Mouse (Mus musculus) MEL (cell line): ENCODE data around the gene Tmem37. TPM values are rescaled to one million over a fixed set of nuclear protein-coding genes. Genes with fewer than 3 reads are reported as not detected.

Experiments
- DNase-seq: peaks from one replicate; pipeline ENCODE4 v3.0.0; 2011; ENCODE audit warnings: low read depth, low spot score
- H3K27ac ChIP-seq: 2 replicates; pipeline ENCODE4 v1.5.1; 2012; ENCODE audit warnings: low read depth, mild to moderate bottlenecking, control low read depth, low read length, moderate library complexity; ENCODE audit not compliant: control insufficient read depth
- H3K27me3 ChIP-seq, 2 experiments: fragments of 150-350 bp in 1 of 2; sonication (generic) in 1 of 2; 2 replicates each; pipeline ENCODE4 v1.6.1; 2012; ENCODE audit warnings: low read length in 2 of 2, mild to moderate bottlenecking in 2 of 2, improper control_type of control experiment in 1 of 2, moderate library complexity in 1 of 2; ENCODE audit not compliant: insufficient read depth in 2 of 2, control insufficient read depth in 1 of 2
- H3K36me3 ChIP-seq, 2 experiments: 2 replicates each; pipeline ENCODE4 v1.6.1; 2012 to 2014; ENCODE audit warnings: low read length in 2 of 2, improper control_type of control experiment in 1 of 2, inconsistent platforms in 1 of 2, mild to moderate bottlenecking in 1 of 2; ENCODE audit not compliant: insufficient read depth in 2 of 2, control insufficient read depth in 1 of 2
- H3K4me1 ChIP-seq, 2 experiments: fragments of 150-350 bp in 1 of 2; sonication (generic) in 1 of 2; 2 replicates each; pipeline ENCODE4 v1.6.1; 2012; ENCODE audit warnings: low read length in 2 of 2, improper control_type of control experiment in 1 of 2, mild to moderate bottlenecking in 1 of 2; ENCODE audit not compliant: insufficient read depth in 2 of 2, control insufficient read depth in 1 of 2
- H3K4me3 ChIP-seq, 2 experiments: fragments of 150-350 bp in 1 of 2; sonication (generic) in 1 of 2; 2 replicates each; pipeline ENCODE4 v1.5.1; 2012; ENCODE audit warnings: low read depth in 2 of 2, low read length in 2 of 2, mild to moderate bottlenecking in 2 of 2, moderate library complexity in 2 of 2, control low read depth in 1 of 2, improper control_type of control experiment in 1 of 2; ENCODE audit not compliant: control insufficient read depth in 1 of 2, insufficient read depth in 1 of 2
- H3K79me2 ChIP-seq: 2 replicates; pipeline ENCODE4 v1.6.1; 2012; ENCODE audit warnings: mild to moderate bottlenecking, low read length, moderate library complexity; ENCODE audit not compliant: control insufficient read depth, poor library complexity, insufficient read depth
- H3K9ac ChIP-seq: 2 replicates; pipeline ENCODE4 v1.6.1; 2012; ENCODE audit warnings: low read depth, mild to moderate bottlenecking, control low read depth, low read length, moderate library complexity; ENCODE audit not compliant: control insufficient read depth, poor library complexity, severe bottlenecking
- H3K9me3 ChIP-seq: fragments of 150-350 bp; sonication (generic); replicated peaks from 2 replicates; pipeline ENCODE4 v1.6.1; 2012; ENCODE audit warnings: mild to moderate bottlenecking, low read length, improper control_type of control experiment, moderate library complexity; ENCODE audit not compliant: insufficient read depth
- CHD1 ChIP-seq: IDR thresholded peaks from 2 replicates; pipeline ENCODE4 v1.6.1; 2012; ENCODE audit warnings: low read depth, mild to moderate bottlenecking, inconsistent platforms, low read length, improper control_type of control experiment
- CTCF ChIP-seq, 3 experiments: IDR thresholded peaks in 2 of 3; conservative IDR thresholded peaks in 1 of 3; 2 replicates each; pipeline ENCODE4 v1.5.1; 2011 to 2012; ENCODE audit warnings: low read length in 3 of 3, low read depth in 2 of 3, mild to moderate bottlenecking in 2 of 3, improper control_type of control experiment in 1 of 3, inconsistent platforms in 1 of 3, mixed read lengths in 1 of 3, moderate library complexity in 1 of 3; ENCODE audit not compliant: control insufficient read depth in 1 of 3, insufficient read depth in 1 of 3, poor library complexity in 1 of 3, severe bottlenecking in 1 of 3
- EP300 ChIP-seq, 2 experiments: IDR thresholded peaks; 2 replicates each; pipeline ENCODE4 v1.6.1; 2011; ENCODE audit warnings: improper control_type of control experiment in 2 of 2, low read length in 2 of 2, low read depth in 1 of 2, mild to moderate bottlenecking in 1 of 2
- ETS1 ChIP-seq: IDR thresholded peaks from 2 replicates; pipeline ENCODE4 v1.6.1; 2012; ENCODE audit warnings: low read depth, mild to moderate bottlenecking, inconsistent platforms, low read length, improper control_type of control experiment, moderate library complexity
- GATA1 ChIP-seq: IDR thresholded peaks from 2 replicates; pipeline ENCODE4 v1.6.1; 2011; ENCODE audit warnings: low read depth, low read length, improper control_type of control experiment
- HCFC1 ChIP-seq: IDR thresholded peaks from 2 replicates; pipeline ENCODE4 v1.6.1; 2012; ENCODE audit warnings: low read depth, mild to moderate bottlenecking, inconsistent platforms, low read length, improper control_type of control experiment, moderate library complexity
- MAFK ChIP-seq: IDR thresholded peaks from 2 replicates; pipeline ENCODE4 v1.6.1; 2011; ENCODE audit warnings: low read depth, mild to moderate bottlenecking, low read length, improper control_type of control experiment, borderline replicate concordance
- MAX ChIP-seq: IDR thresholded peaks from 2 replicates; pipeline ENCODE4 v1.6.1; 2011; ENCODE audit warnings: low read length, improper control_type of control experiment
- MAZ ChIP-seq: IDR thresholded peaks from 2 replicates; pipeline ENCODE4 v1.6.1; 2012; ENCODE audit warnings: low read depth, mild to moderate bottlenecking, inconsistent platforms, low read length, improper control_type of control experiment
- MXI1 ChIP-seq: IDR thresholded peaks from 2 replicates; pipeline ENCODE4 v1.6.1; 2011; ENCODE audit warnings: mild to moderate bottlenecking, low read depth, low read length, improper control_type of control experiment
- MYB ChIP-seq: IDR thresholded peaks from 2 replicates; pipeline ENCODE4 v1.6.1; 2011; ENCODE audit warnings: mild to moderate bottlenecking, low read depth, low read length, improper control_type of control experiment
- MYC ChIP-seq: IDR thresholded peaks from 2 replicates; pipeline ENCODE4 v1.6.1; 2011; ENCODE audit warnings: low read depth, mild to moderate bottlenecking, low read length, improper control_type of control experiment, moderate library complexity
- NELFE ChIP-seq: IDR thresholded peaks from 2 replicates; pipeline ENCODE4 v1.6.1; 2011; ENCODE audit warnings: low read depth, low read length, improper control_type of control experiment
- NRF1 ChIP-seq: IDR thresholded peaks from 2 replicates; pipeline ENCODE4 v1.6.1; 2014; ENCODE audit warnings: low read depth, mild to moderate bottlenecking, inconsistent platforms, low read length, improper control_type of control experiment, moderate library complexity; ENCODE audit not compliant: poor library complexity, insufficient read depth, severe bottlenecking
- POLR2A ChIP-seq, 2 experiments: IDR thresholded peaks; 2 replicates each; pipeline ENCODE4 v1.6.1; 2011 to 2012; ENCODE audit warnings: low read length in 2 of 2, mild to moderate bottlenecking in 2 of 2, control low read depth in 1 of 2, improper control_type of control experiment in 1 of 2, low read depth in 1 of 2, moderate library complexity in 1 of 2; ENCODE audit not compliant: control insufficient read depth in 1 of 2, insufficient read depth in 1 of 2, poor library complexity in 1 of 2
- RAD21 ChIP-seq: IDR thresholded peaks from 2 replicates; pipeline ENCODE4 v1.6.1; 2011; ENCODE audit warnings: mild to moderate bottlenecking, low read depth, low read length, improper control_type of control experiment
- SIN3A ChIP-seq: IDR thresholded peaks from 2 replicates; pipeline ENCODE4 v1.6.1; 2012; ENCODE audit warnings: low read length, improper control_type of control experiment, inconsistent platforms
- TAL1 ChIP-seq: IDR thresholded peaks from 2 replicates; pipeline ENCODE4 v1.6.1; 2012; ENCODE audit warnings: mild to moderate bottlenecking, inconsistent platforms, low read length, moderate library complexity, mixed read lengths
- TCF12 ChIP-seq: IDR thresholded peaks from 2 replicates; pipeline ENCODE4 v1.6.1; 2014; ENCODE audit warnings: low read depth, mild to moderate bottlenecking, inconsistent platforms, low read length, improper control_type of control experiment, moderate library complexity
- USF2 ChIP-seq, 2 experiments: IDR thresholded peaks; 2 replicates each; pipeline ENCODE4 v1.6.1; 2011 to 2012; ENCODE audit warnings: improper control_type of control experiment in 2 of 2, low read length in 2 of 2, borderline replicate concordance in 1 of 2, inconsistent platforms in 1 of 2, low read depth in 1 of 2, mild to moderate bottlenecking in 1 of 2; ENCODE audit not compliant: insufficient read depth in 1 of 2
- ZC3H11A ChIP-seq: IDR thresholded peaks from 2 replicates; pipeline ENCODE4 v1.6.1; 2012; ENCODE audit warnings: low read depth, mild to moderate bottlenecking, inconsistent platforms, low read length, improper control_type of control experiment
- polyA plus RNA-seq, 2 experiments: library from polyadenylated mRNA; stranded (reverse) in 1 of 2; unstranded in 1 of 2; fragments of >175 nt in 1 of 2; fragments of >200 nt in 1 of 2; gene quantifications; 2 replicates each; pipeline versions ENCODE4 v1.2.1 to v1.2.4; 2012; ENCODE audit warnings: low replicate concordance in 2 of 2, low read depth in 1 of 2; ENCODE audit not compliant: insufficient read length in 2 of 2, insufficient read depth in 1 of 2, missing spikeins in 1 of 2
- total RNA-seq: library from RNA; depleted of rRNA; stranded (reverse); fragments of 300-350 nt; gene quantifications from 2 replicates; pipeline ENCODE4 v1.2.3, GENCODE M21; 2012; rRNA removed

Gene Tmem37
- total RNA-seq (2.6 TPM in 2 replicates), polyA plus RNA-seq (1 to 10 TPM in 1 of 2 experiments, not detected in 1; 9.1 TPM)

DNA sequence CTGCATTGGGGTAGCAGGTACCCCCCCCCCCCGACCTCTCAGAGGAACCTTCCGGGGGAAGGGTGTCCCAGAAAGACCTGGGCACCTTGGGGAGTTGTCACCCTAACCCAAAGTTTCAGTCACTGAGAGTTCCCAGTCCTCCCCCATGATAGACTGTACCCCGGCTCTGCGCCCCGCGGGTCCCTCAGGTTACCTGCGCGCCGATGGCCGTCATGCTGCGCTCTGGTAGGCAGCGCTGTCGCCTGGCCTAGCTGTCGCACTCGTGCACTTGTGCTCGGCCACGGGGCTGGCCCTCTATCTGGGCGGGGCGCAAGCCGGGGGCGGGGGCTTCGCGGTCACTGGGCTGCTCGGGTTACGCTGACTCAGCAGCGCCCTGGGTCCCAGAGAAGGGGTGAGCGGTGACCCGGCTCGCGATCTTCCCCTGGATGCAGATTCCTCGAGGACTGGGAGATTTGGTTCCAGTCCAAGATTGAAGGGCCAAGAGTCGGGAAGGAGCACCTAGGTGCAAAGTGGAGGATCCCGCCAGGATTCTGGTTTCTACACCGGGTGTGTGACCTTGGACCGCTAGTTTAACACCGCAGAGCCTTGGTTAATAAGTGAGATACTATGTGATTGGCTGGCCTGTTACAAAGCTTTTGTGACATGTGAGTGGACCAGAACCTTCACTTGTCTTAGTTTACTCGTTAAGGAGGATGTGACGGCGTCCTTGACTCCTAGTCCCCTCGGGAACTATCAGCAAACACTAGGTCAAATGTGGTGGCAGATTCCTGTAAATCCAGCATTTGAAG, at the start of gene Tmem37:
Gene Tmem37 (minus strand): TSS at position 556 of the 788 bp plus-strand sequence.
- Histone ChIP-seq H3K27me3 (no peaks in the 10 kb centered on the region), H3K4me1 (peaks cover 0 to 7% of the 10 kb centered on the region in 2 experiments; a peak in 2 of 4 replicates), H3K9me3 (no peaks in the 10 kb centered on the region), H3K4me3 (peak within 1 kb of the TSS; percentile 27 to 56), H3K36me3 (peaks cover 0 to 3% of the 10 kb centered on the region in 2 experiments; a peak in 2 of 4 replicates), H3K27ac (no peak within 1 kb of the TSS), H3K79me2 (no peaks in the 10 kb centered on the region; the same call in 1 of the 2 replicates), H3K9ac (peak within 1 kb of the TSS; percentile 69)
- peak; percentile 54; the same call in 1 of the 2 replicates for TF ChIP-seq MAZ
- TF ChIP-seq MAFK = peak; percentile 97
- peak; percentile 55; the same call in 1 of the 2 replicates for TF ChIP-seq HCFC1
- TF ChIP-seq MYC = no peak
- TF ChIP-seq NELFE = peak; percentile 35; the same call in 1 of the 2 replicates
- 0 out of 2 replicates have a peak, but pooled peaks have one; percentile 33 for TF ChIP-seq SIN3A
- TF ChIP-seq ETS1 = 0 out of 2 replicates have a peak, but pooled peaks have one; percentile 26
- no peak for TF ChIP-seq CTCF (IDR thresholded peaks at IDR 0.05 in 2 of 3, conservative IDR thresholded peaks at IDR 0.05 in 1 of 3; ENCODE audit: control insufficient read depth in 1 of 3, insufficient read depth in 1 of 3, low read depth in 2 of 3, low read length in 3 of 3, poor library complexity in 1 of 3, severe bottlenecking in 1 of 3)
- TF ChIP-seq NRF1 = 0 out of 2 replicates have a peak, but pooled peaks have one; percentile 28
- TF ChIP-seq POLR2A (IDR thresholded peaks at IDR 0.05; ENCODE audit: control insufficient read depth in 1 of 2, insufficient read depth in 1 of 2, low read depth in 1 of 2, low read length in 2 of 2, poor library complexity in 1 of 2) = peak; percentile 50 to 53; a peak in 2 of 4 replicates
- peak; percentile 78 for DNase-seq

DNA sequence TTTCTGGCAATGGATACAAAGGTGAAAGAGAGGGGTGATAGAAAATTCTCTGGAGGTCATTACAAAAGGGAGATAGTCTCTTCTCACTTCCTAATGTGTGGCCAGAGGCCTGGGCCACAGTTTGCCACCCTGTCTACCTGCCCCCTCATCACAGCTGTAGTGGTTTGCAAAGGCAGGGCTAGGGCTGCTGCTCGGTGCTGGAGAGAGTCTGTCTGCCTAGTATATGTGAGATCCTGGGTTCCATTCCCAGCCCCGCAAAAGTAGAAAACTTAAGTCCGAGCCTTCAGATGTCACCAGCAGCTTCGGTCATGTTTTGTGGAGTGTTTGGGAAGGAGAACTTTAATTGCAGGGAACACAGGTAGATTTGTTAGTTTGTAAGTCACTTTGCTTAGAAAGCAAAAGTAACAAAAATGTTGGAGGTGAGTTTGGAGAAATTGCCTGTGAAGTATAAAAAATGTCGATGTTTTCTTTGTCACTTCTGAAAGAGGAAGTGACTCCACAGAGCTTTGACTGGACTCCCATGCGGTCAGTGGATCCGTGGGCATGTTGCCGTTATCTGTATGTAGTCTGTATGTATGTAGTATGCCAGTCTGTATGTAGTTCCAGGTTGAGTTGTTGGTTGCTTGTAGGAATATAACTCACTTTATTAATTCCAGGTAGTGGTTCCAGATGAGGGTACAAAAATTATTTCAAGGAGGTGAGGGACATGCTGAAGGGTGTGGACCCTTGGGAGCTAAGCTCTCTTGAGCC, 48.9 kb upstream of the Tmem37 start:
- DNase-seq = peak; percentile 76
- TF ChIP-seq GATA1 = peak; percentile 57
- no peak for TF ChIP-seq TCF12
- no peak for TF ChIP-seq RAD21
- no peak for TF ChIP-seq ZC3H11A
- TF ChIP-seq EP300 (IDR thresholded peaks at IDR 0.05; ENCODE audit: low read depth in 1 of 2, low read length in 2 of 2) = peak in 1 of 2 experiments; percentile 53; a peak in 1 of 4 replicates
- peak; percentile 49 for TF ChIP-seq MXI1
- peak; percentile 42; the same call in 1 of the 2 replicates for TF ChIP-seq SIN3A
- TF ChIP-seq CHD1 = 0 out of 2 replicates have a peak, but pooled peaks have one; percentile 66
- no peak for TF ChIP-seq MAX
- TF ChIP-seq MYB = no peak
- TF ChIP-seq ETS1 = 0 out of 2 replicates have a peak, but pooled peaks have one; percentile 20
- TF ChIP-seq TAL1 = 0 out of 2 replicates have a peak, but pooled peaks have one; percentile 8
- TF ChIP-seq USF2 (IDR thresholded peaks at IDR 0.05; ENCODE audit: borderline replicate concordance in 1 of 2, insufficient read depth in 1 of 2, low read depth in 1 of 2, low read length in 2 of 2) = no peak
- Histone ChIP-seq H3K9me3 (no peaks in the 10 kb centered on the region), H3K4me1 (peaks cover 2 to 38% of the 10 kb centered on the region in 2 experiments; a peak in 2 of 4 replicates), H3K79me2 (peaks cover 5% of the 10 kb centered on the region), H3K27me3 (no peaks in the 10 kb centered on the region), H3K27ac (peak overlapping the region; percentile 93), H3K4me3 (peak overlapping the region; percentile 81 to 84), H3K9ac (peak overlapping the region; percentile 88), H3K36me3 (peaks cover 0 to 23% of the 10 kb centered on the region in 2 experiments; a peak in 2 of 4 replicates)
